Mouse (Mus musculus) liver, embryonic 14.5 days (tissue): ENCODE measurements around the gene Gls. TPM values are rescaled to one million over a fixed set of nuclear protein-coding genes. Genes with fewer than 3 reads are reported as not detected.
A peak's percentile ranks its signal among the peaks of the same experiment; 100 is the strongest.

Experiments
- ATAC-seq: fragments of 200-750 bp; cut with Nextera tagmentation; 2 replicates; pipeline ENCODE4 v1.8.0; 2017; ENCODE audit warnings: moderate number of reproducible peaks, mild to moderate bottlenecking, moderate library complexity; ENCODE audit not compliant: insufficient read depth
- DNase-seq, 3 experiments: peaks; one replicate each; pipeline ENCODE4 v3.0.0-alpha.2; 2012 to 2013; ENCODE audit warnings: low read depth in 3 of 3, low spot score in 3 of 3
- H3K27ac ChIP-seq: fragments of 300-500 bp; sonication (generic); 2 replicates; pipeline ENCODE4 v1.5.1; 2014; ENCODE audit warnings: moderate library complexity, mild to moderate bottlenecking, control low read depth, inconsistent platforms
- H3K27me3 ChIP-seq: fragments of 300-500 bp; sonication (generic); 2 replicates; pipeline ENCODE4 v1.6.1; 2014; ENCODE audit warnings: mild to moderate bottlenecking, low read length, moderate library complexity; ENCODE audit not compliant: control insufficient read depth, insufficient read depth
- H3K36me3 ChIP-seq: fragments of 300-500 bp; sonication (generic); replicated peaks from 2 replicates; pipeline ENCODE4 v1.6.1; 2014; ENCODE audit warnings: low read depth; ENCODE audit not compliant: control insufficient read depth, insufficient read depth
- H3K4me1 ChIP-seq, 2 experiments: fragments of 200-500 bp in 1 of 2; fragments of 300-500 bp in 1 of 2; sonication (generic) in 1 of 2; replicated peaks; 2 replicates each; pipeline ENCODE4 v1.6.1; 2012 to 2014; ENCODE audit warnings: antibody characterized with exemption in 1 of 2, inconsistent platforms in 1 of 2, low read length in 1 of 2; ENCODE audit not compliant: control insufficient read depth in 2 of 2, insufficient read depth in 2 of 2
- H3K4me2 ChIP-seq: fragments of 300-500 bp; sonication (generic); 2 replicates; pipeline ENCODE4 v1.6.1; 2014; ENCODE audit warnings: low read depth, mild to moderate bottlenecking, control low read depth, moderate library complexity
- H3K4me3 ChIP-seq, 2 experiments: fragments of 200-500 bp in 1 of 2; fragments of 300-500 bp in 1 of 2; sonication (generic) in 1 of 2; 2 replicates each; pipeline ENCODE4 v1.5.1; 2012 to 2014; ENCODE audit warnings: low read depth in 2 of 2, low read length in 2 of 2, mild to moderate bottlenecking in 2 of 2, control low read depth in 1 of 2, inconsistent platforms in 1 of 2, moderate library complexity in 1 of 2; ENCODE audit not compliant: insufficient read depth in 1 of 2
- H3K9ac ChIP-seq: fragments of 300-500 bp; sonication (generic); replicated peaks from 2 replicates; pipeline ENCODE4 v1.6.1; 2014; ENCODE audit warnings: mild to moderate bottlenecking, control low read depth, moderate library complexity
- H3K9me3 ChIP-seq: fragments of 300-500 bp; sonication (generic); 2 replicates; pipeline ENCODE4 v1.6.1; 2016; ENCODE audit warnings: low read length, mixed read lengths; ENCODE audit not compliant: control insufficient read depth
- CTCF ChIP-seq: IDR thresholded peaks from 2 replicates; pipeline ENCODE4 v1.5.1; 2016; ENCODE audit warnings: antibody characterized with exemption, low read depth, control low read depth
- EP300 ChIP-seq: IDR thresholded peaks from 2 replicates; pipeline ENCODE4 v1.6.1; 2016; ENCODE audit warnings: antibody characterized with exemption, low read depth
- WGBS: fragments of 180-500 bp; shearing (Covaris S2); extraction: QIAGEN DNeasy Blood & Tissue Kit; methylation state at CpG from one replicate; pipeline ENCODE4 v1.1.7; 2014; ENCODE audit not compliant: insufficient replicate concordance; 5-methylcytosine and 5-hydroxymethylcytosine counted together
- polyA plus RNA-seq, 2 experiments: library from polyadenylated mRNA; depleted of rRNA in 1 of 2; stranded (reverse) in 1 of 2; unstranded in 1 of 2; fragments of >200 nt; fragmentation: Nextera tagmentation in 1 of 2; extraction: Ambion mirVana in 1 of 2; gene quantifications; 2 replicates each; pipeline versions ENCODE4 v1.2.1 to v1.2.3; 2012 to 2014

The Gls gene
- polyA plus RNA-seq, 2 experiments = 9.0 to 16.7 TPM

GRCm38 (mm10) chr1:52131787-52132377, 101.2 kb downstream of the Gls start:
- Histone ChIP-seq H3K4me2 (no peak overlapping the region), H3K27ac (no peak overlapping the region), H3K36me3 (no peaks in the 10 kb centered on the region; the same call in 1 of the 2 replicates), H3K27me3 (no peaks in the 10 kb centered on the region), H3K4me1 (no peaks in the 10 kb centered on the region), H3K9me3 (no peaks in the 10 kb centered on the region), H3K4me3 (no peak overlapping the region), H3K9ac (no peak overlapping the region)
- TF ChIP-seq EP300 (no peak), CTCF (no peak)
- DNase-seq (no peak), ATAC-seq (no peak)
- 80% methylated on average over 11 of the region's 11 CpGs for WGBS

- Histone ChIP-seq H3K9me3 (no peaks in the 10 kb centered on the region), H3K36me3 (peaks cover 8% of the 10 kb centered on the region), H3K27ac (no peak overlapping the region), H3K9ac (no peak overlapping the region), H3K4me2 (no peak overlapping the region), H3K4me1 (no peaks in the 10 kb centered on the region), H3K27me3 (no peaks in the 10 kb centered on the region), H3K4me3 (no peak overlapping the region)
- TF ChIP-seq CTCF (no peak), EP300 (no peak)
- WGBS = 59% methylated on average over 6 of the region's 6 CpGs
- ATAC-seq (no peak), DNase-seq (no peak)
These were observed 103.2 kb downstream of the Gls start for GRCm38 (mm10) chr1:52129794-52130193.

- WGBS = 84% methylated on average over 6 of the region's 6 CpGs
- DNase-seq (no peak), ATAC-seq (no peak)
- Histone ChIP-seq H3K4me3 (no peak overlapping the region), H3K27me3 (no peaks in the 10 kb centered on the region), H3K4me1 (no peaks in the 10 kb centered on the region), H3K27ac (no peak overlapping the region), H3K36me3 (peaks cover 8% of the 10 kb centered on the region), H3K4me2 (no peak overlapping the region), H3K9me3 (no peaks in the 10 kb centered on the region), H3K9ac (no peak overlapping the region)
- TF ChIP-seq CTCF = no peak
- no peak for TF ChIP-seq EP300
These were observed 105.7 kb downstream of the Gls start for GRCm38 (mm10) chr1:52127350-52127749.

GRCm38 (mm10) chr1:52124818-52125217, 108.2 kb downstream of the Gls start:
- Histone ChIP-seq H3K27me3 (no peaks in the 10 kb centered on the region), H3K9me3 (no peaks in the 10 kb centered on the region), H3K27ac (no peak overlapping the region), H3K4me2 (no peak overlapping the region), H3K4me1 (peaks cover 7% of the 10 kb centered on the region in 2 experiments; a peak in 3 of 4 replicates), H3K36me3 (peaks cover 8% of the 10 kb centered on the region), H3K4me3 (no peak overlapping the region), H3K9ac (no peak overlapping the region)
- DNase-seq (no peak), ATAC-seq (no peak)
- TF ChIP-seq CTCF (no peak), EP300 (no peak)
- 63% methylated on average over 3 of the region's 3 CpGs for WGBS

GRCm38 (mm10) chr1:52121052-52121451, 112.0 kb downstream of the Gls start:
- Histone ChIP-seq H3K4me3 (no peak overlapping the region; a peak in 1 of 4 replicates), H3K27me3 (no peaks in the 10 kb centered on the region), H3K4me2 (peak overlapping the region; percentile 87; the same call in 1 of the 2 replicates), H3K4me1 (peaks cover 7 to 14% of the 10 kb centered on the region in 2 experiments; a peak in 3 of 4 replicates), H3K9ac (no peak overlapping the region), H3K36me3 (peaks cover 5% of the 10 kb centered on the region), H3K27ac (no peak overlapping the region), H3K9me3 (no peaks in the 10 kb centered on the region)
- ATAC-seq (no peak), DNase-seq (no peak)
- no peak for TF ChIP-seq EP300
- no peak for TF ChIP-seq CTCF
- 70% methylated on average over 3 of the region's 3 CpGs for WGBS
